Mouse (Mus musculus) testis, adult 2 months (tissue): ENCODE measurements around the gene Tysnd1. TPM values are rescaled to one million over a fixed set of nuclear protein-coding genes. Genes with fewer than 3 reads are reported as not detected.

ENCODE experiments used
- H3K27ac ChIP-seq: fragments of 200-500 bp; 2 replicates; pipeline ENCODE4 v1.5.1; 2012; ENCODE audit warnings: low read depth, low read length; ENCODE audit not compliant: control insufficient read depth, insufficient read depth
- H3K27me3 ChIP-seq: fragments of 200-500 bp; 2 replicates; pipeline ENCODE4 v1.6.1; 2012; ENCODE audit warnings: mild to moderate bottlenecking, low read length, moderate library complexity; ENCODE audit not compliant: control insufficient read depth, insufficient read depth
- H3K36me3 ChIP-seq: fragments of 200-500 bp; 2 replicates; pipeline ENCODE4 v1.6.1; 2012; ENCODE audit warnings: mild to moderate bottlenecking, low read length; ENCODE audit not compliant: control insufficient read depth, insufficient read depth
- H3K4me1 ChIP-seq: fragments of 200-500 bp; 2 replicates; pipeline ENCODE4 v1.6.1; 2012; ENCODE audit warnings: low read length; ENCODE audit not compliant: control insufficient read depth, insufficient read depth
- H3K4me3 ChIP-seq: fragments of 200-500 bp; 2 replicates; pipeline ENCODE4 v1.5.1; 2012; ENCODE audit warnings: low read depth, mild to moderate bottlenecking, low read length, moderate library complexity, mixed read lengths; ENCODE audit not compliant: control insufficient read depth
- CTCF ChIP-seq: fragments of 200-500 bp; IDR thresholded peaks from 2 replicates; pipeline ENCODE4 v1.5.1; 2012; ENCODE audit warnings: low read depth, mild to moderate bottlenecking, inconsistent platforms, low read length, moderate library complexity; ENCODE audit not compliant: control insufficient read depth, insufficient read depth, insufficient replicate concordance
- POLR2A ChIP-seq: fragments of 200-500 bp; IDR thresholded peaks from 2 replicates; pipeline ENCODE4 v1.6.1; 2012; ENCODE audit warnings: low read depth, mild to moderate bottlenecking, inconsistent platforms, low read length, moderate library complexity; ENCODE audit not compliant: control insufficient read depth
- polyA plus RNA-seq: library from polyadenylated mRNA; depleted of rRNA; stranded (reverse); fragments of >200 nt; gene quantifications from 2 replicates; pipeline ENCODE4 v1.2.3, GENCODE M21; 2012; rRNA removed

Tysnd1 gene
- 16.3 and 21.3 TPM in 2 replicates for polyA plus RNA-seq

DNA sequence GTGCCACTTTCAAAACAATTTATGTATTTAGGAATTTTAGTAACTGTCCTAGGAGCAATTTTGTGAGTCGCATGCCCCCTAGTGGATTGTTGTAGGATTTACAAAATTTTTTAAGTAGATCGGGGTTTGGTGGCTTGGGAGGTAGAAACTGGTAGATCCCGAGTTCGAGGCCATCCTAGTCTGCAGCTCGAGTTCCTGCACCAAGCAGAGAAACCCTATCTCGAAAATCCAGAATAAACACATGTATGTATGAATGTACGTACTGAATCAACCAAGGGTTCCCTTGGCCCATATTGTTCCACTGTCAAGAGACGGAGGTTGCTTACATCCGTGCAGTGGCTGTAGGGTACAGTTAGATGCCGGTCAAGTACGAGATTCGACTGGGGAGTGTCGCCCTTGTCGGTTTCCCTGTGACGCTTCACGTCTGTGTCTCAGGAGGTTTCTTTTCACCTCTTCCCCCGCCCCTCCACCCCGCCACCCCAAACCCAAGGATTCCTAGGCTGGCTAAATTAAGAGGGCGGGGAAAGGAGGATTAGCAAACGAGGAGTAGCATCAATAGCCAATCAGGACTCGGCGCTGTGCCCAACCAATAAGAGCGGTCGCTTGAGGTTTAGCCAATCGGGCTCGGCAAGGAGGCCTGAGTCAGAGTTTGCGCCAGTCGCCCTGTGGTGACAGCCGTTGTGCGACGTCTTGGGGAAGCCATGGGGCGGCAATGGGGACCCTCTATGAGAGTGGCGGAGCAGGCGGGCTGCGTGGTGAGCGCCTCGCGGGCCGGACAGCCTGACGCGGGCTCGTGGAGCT is at the start of gene Tysnd1:
Gene Tysnd1, plus strand, starts transcription at position 645 of the 801 bp plus-strand sequence.
- TF ChIP-seq CTCF (no peak), POLR2A (peak; percentile 76; the same call in 1 of the 2 replicates)
- peak within 1 kb of the TSS; percentile 95 for H3K27ac ChIP-seq
- no peaks in the 10 kb centered on the region for H3K36me3 ChIP-seq
- H3K4me1 ChIP-seq, result peaks cover 5% of the 10 kb centered on the region
- peak within 1 kb of the TSS; percentile 99 for H3K4me3 ChIP-seq
- H3K27me3 ChIP-seq, result no peaks in the 10 kb centered on the region

- H3K27ac ChIP-seq, result no peak overlapping the region
- H3K27me3 ChIP-seq, result no peaks in the 10 kb centered on the region
- TF ChIP-seq CTCF (no peak), POLR2A (no peak)
Measured at GRCm38 (mm10) chr10:61646557-61646956, 48.8 kb upstream of the Tysnd1 start.

DNA sequence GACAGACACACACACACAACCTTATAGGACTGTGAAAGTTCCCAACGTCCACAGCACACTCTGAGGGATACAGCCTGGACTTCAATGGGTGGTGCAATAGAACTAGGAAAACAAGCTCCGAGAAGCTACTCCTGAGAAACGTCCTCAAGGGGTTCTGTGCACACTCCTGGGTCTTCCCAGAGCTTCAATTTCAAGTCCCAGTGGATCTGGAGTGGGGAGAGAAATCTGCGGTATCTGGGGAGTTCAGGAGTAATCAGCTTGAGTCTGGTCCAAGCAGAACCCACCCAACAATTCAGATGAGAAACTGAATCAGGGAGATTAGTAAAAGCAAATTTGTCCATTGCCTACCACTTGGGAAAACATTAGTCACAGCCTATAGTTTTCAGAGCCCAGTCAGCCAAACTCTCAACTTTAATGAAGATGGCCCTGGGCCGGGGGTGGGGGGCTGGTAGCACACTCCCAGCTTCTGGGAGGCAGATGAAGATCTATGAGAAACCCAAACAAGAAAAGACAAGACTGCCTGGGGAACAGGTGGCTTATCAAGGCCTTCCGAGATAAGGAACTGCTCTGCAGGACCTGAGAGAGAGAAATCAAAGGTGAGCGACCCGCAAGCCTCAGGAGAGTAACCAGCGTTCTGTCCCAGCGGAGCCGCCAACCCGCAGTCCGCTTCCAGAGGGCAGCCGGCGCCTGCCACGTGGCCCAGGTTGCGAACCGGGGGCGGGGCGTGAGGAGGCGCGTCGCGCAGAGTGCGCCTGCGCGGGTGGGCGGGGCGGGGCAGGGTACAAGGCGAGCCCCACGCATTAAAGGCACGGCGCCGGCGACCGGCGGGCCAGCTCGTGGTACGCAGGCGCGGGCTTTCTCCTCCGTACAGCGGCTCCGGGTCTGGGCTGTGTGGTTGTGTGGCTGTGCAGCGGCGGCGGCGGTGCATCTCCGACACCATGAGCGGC is 47.3 kb upstream of the Tysnd1 start, which contains the start of gene Ppa1:
Gene Ppa1, plus strand, starts transcription at position 763 of the 947 bp plus-strand sequence.
- Histone ChIP-seq H3K4me3 (peak within 1 kb of the TSS; percentile 94), H3K27me3 (no peaks in the 10 kb centered on the region), H3K36me3 (no peaks in the 10 kb centered on the region), H3K4me1 (peaks cover 13% of the 10 kb centered on the region), H3K27ac (peak within 1 kb of the TSS; percentile 78)
- TF ChIP-seq CTCF, result no peak
- TF ChIP-seq POLR2A, result peak; percentile 89

More at GRCm38 (mm10) chr10:61646557-61646956, 48.8 kb upstream of the Tysnd1 start:
- peaks cover 13% of the 10 kb centered on the region for H3K4me1 ChIP-seq
- no peaks in the 10 kb centered on the region for H3K36me3 ChIP-seq
- H3K4me3 ChIP-seq, result no peak overlapping the region

DNA sequence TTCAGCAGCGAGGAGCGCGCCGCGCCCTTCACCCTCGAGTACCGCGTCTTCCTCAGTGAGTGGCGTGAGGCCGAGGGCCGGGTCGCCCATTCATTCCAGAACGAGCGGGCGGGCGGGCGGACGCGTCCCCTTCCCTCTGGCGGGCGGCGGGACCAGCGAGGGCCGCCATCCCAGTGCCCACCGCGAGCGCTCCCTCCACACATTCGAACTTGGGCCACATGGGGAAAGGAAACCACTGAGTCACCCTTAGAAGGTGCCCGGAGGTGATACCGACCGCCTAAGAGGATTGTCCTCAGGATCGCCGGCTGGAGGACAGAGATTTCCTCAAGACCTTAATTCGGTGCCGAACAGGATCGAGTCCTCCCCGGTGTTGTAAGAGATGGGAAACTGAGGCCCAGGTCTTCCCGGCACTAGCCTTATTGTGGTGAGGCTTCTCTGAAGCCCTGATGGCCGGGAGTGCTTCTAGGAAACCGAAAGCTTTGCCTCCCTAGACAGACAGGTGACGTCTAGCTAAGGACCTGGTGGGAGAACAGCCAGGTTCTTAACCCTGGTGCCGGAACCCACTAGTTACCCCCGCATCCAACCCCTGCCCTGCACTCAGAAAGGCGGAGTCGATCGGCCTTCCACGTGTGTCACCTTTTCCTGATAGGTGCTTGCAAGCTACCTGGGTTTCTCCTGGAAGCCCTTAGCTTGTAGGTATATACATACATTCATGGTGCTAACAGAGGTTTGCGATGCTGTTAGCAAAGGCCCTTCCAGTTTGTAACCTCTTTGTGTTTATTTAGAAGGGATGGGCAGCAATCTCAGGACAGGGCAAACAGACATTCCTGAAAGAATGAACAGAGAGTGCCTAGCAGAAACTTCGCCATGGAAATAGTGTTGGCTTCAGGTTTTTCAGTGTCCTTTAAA is 46.3 kb upstream of the Tysnd1 start:
- no peaks in the 10 kb centered on the region for H3K27me3 ChIP-seq
- H3K27ac ChIP-seq, result peak overlapping the region; percentile 15
- no peaks in the 10 kb centered on the region for H3K36me3 ChIP-seq
- H3K4me1 ChIP-seq, result peaks cover 13% of the 10 kb centered on the region
- H3K4me3 ChIP-seq, result peak overlapping the region; percentile 94
- no peak for TF ChIP-seq POLR2A
- no peak for TF ChIP-seq CTCF

- Histone ChIP-seq H3K4me3 (no peak overlapping the region), H3K27me3 (no peaks in the 10 kb centered on the region), H3K36me3 (no peaks in the 10 kb centered on the region), H3K27ac (no peak overlapping the region), H3K4me1 (peaks cover 2% of the 10 kb centered on the region)
- no peak for TF ChIP-seq CTCF
- TF ChIP-seq POLR2A, result no peak
Measured at GRCm38 (mm10) chr10:61654105-61654504, 41.2 kb upstream of the Tysnd1 start.

DNA sequence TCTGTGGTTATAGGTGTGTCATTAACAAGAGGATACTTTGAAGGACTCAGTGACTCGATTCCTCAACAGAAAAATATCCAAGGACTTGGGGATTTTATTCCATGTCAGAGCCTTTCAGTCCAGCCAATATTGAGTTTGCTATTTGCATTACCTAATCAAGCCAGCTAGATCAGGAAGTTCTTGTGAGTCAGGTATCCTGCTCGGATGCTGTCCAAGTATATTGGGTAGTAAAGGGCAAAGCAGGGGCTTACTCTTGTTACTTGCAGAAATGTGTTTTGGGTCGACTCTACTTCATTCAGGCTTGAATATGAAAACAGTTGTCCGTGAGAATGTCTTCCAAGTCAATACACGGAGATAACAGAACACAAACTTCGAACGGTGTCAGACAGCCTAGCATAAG is 40.6 kb upstream of the Tysnd1 start:
- no peaks in the 10 kb centered on the region for H3K36me3 ChIP-seq
- H3K4me3 ChIP-seq, result no peak overlapping the region
- no peaks in the 10 kb centered on the region; the same call in 1 of the 2 replicates for H3K4me1 ChIP-seq
- TF ChIP-seq CTCF (no peak), POLR2A (no peak)
- no peak overlapping the region for H3K27ac ChIP-seq
- no peaks in the 10 kb centered on the region for H3K27me3 ChIP-seq
